ENCODE assay signal across 22 mouse cellular contexts in the genomic region with DNA sequence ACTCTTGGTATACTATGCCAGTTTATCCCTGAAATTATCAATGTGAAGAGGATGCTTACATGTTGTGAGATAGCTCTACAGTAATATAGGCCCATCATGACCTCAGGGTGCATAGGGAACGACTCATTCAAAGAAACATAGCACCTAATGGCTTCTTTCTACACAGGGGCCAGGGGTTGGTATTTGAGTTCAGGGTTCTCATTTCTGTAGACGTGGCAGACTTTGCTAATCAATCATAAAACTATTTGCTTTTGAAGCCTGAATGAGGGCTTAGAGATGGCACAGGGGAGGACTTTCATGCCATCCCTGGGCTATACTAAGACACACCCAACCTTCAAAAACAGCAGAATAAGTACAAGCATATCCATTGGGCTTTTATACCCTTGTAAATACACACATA. TPM values are rescaled to one million over a fixed set of nuclear protein-coding genes. Genes with fewer than 3 reads are reported as not detected.
DNase-seq lines count a peak whose midpoint lies in the region; ATAC-seq and TF ChIP-seq lines count a peak whose summit lies in the region.
"Had no signal": no experiment of that assay in that cellular context is flagged by ENCODE, and none has a peak within 500 bp of the region (broad histone marks: within the 10 kb centered on the region; RNA-seq: fewer than 3 reads in every experiment).

No protein-coding gene starts in this region.

- H3K36me3 ChIP-seq in intestine, postnatal 0 days (ENCODE audit: control insufficient read depth, insufficient read depth), result no peaks in the 10 kb centered on the region
- H3K36me3 ChIP-seq in intestine, embryonic 16.5 days (ENCODE audit: control insufficient read depth, insufficient read depth, low read length), result no peaks in the 10 kb centered on the region
- no peaks in the 10 kb centered on the region for H3K36me3 ChIP-seq in liver, adult 2 months (ENCODE audit: control insufficient read depth, insufficient read depth, low read length)
- no peaks in the 10 kb centered on the region for H3K36me3 ChIP-seq in liver, embryonic 12.5 days
- no peaks in the 10 kb centered on the region for H3K36me3 ChIP-seq in liver, postnatal 0 days (replicated peaks; ENCODE audit: insufficient read depth, low read length)
- H3K36me3 ChIP-seq in liver, embryonic 11.5 days (ENCODE audit: control insufficient read depth, insufficient read depth, low read length), result no peaks in the 10 kb centered on the region
- H3K36me3 ChIP-seq: G1E had no signal

- peaks cover 12% of the 10 kb centered on the region for H3K79me2 ChIP-seq in liver, adult 2 months (ENCODE audit: control insufficient read depth, insufficient read depth, low read length)

- no peaks in the 10 kb centered on the region for H3K27me3 ChIP-seq in intestine, postnatal 0 days (replicated peaks; ENCODE audit: control insufficient read depth, insufficient read depth, low read length)
- no peaks in the 10 kb centered on the region for H3K27me3 ChIP-seq in intestine, embryonic 16.5 days (replicated peaks; ENCODE audit: control insufficient read depth, insufficient read depth, low read length)
- H3K27me3 ChIP-seq in liver, adult 2 months (ENCODE audit: control insufficient read depth, insufficient read depth, low read length), result no peaks in the 10 kb centered on the region
- no peaks in the 10 kb centered on the region for H3K27me3 ChIP-seq in liver, embryonic 12.5 days (replicated peaks)
- H3K27me3 ChIP-seq in liver, postnatal 0 days (ENCODE audit: insufficient read depth, low read length), result no peaks in the 10 kb centered on the region
- H3K27me3 ChIP-seq in liver, embryonic 11.5 days (replicated peaks; ENCODE audit: control insufficient read depth, insufficient read depth, low read length), result no peaks in the 10 kb centered on the region
- H3K27me3 ChIP-seq: CH12.LX, Patski had no signal

- no peaks in the 10 kb centered on the region for H3K4me1 ChIP-seq in intestine, postnatal 0 days (replicated peaks; ENCODE audit: control insufficient read depth, insufficient read depth, low read length)
- H3K4me1 ChIP-seq in intestine, embryonic 16.5 days (ENCODE audit: control insufficient read depth, insufficient read depth, low read length), result peaks cover 4% of the 10 kb centered on the region; the same call in 1 of the 2 replicates
- H3K4me1 ChIP-seq in liver, adult 2 months (ENCODE audit: control insufficient read depth, insufficient read depth, low read length), result peaks cover 48% of the 10 kb centered on the region
- H3K4me1 ChIP-seq in liver, embryonic 12.5 days, result peaks cover 6% of the 10 kb centered on the region
- H3K4me1 ChIP-seq in liver, postnatal 0 days (ENCODE audit: insufficient read depth), result peaks cover 8% of the 10 kb centered on the region
- H3K4me1 ChIP-seq in liver, embryonic 11.5 days (replicated peaks; ENCODE audit: control insufficient read depth, insufficient read depth, low read length), result peaks cover 3% of the 10 kb centered on the region; the same call in 1 of the 2 replicates

- H3K27ac ChIP-seq in intestine, postnatal 0 days (ENCODE audit: low read depth, low read length), result no peak overlapping the region
- no peak overlapping the region for H3K27ac ChIP-seq in intestine, embryonic 16.5 days (ENCODE audit: low read length)
- peak overlapping the region; percentile 54 for H3K27ac ChIP-seq in liver, adult 2 months (replicated peaks; ENCODE audit: insufficient read depth, low read depth, low read length)
- no peak overlapping the region for H3K27ac ChIP-seq in liver, embryonic 12.5 days
- H3K27ac ChIP-seq in liver, postnatal 0 days (ENCODE audit: low read depth), result no peak overlapping the region
- no peak overlapping the region for H3K27ac ChIP-seq in liver, embryonic 11.5 days (ENCODE audit: low read depth, low read length)

- TF ChIP-seq EP300 in liver, postnatal 0 days (IDR thresholded peaks at IDR 0.05; ENCODE audit: low read depth), result no peak

- no peak overlapping the region for H3K4me2 ChIP-seq in intestine, postnatal 0 days (replicated peaks; ENCODE audit: low read depth)
- no peak overlapping the region for H3K4me2 ChIP-seq in intestine, embryonic 16.5 days (ENCODE audit: low read depth, low read length)
- no peak overlapping the region for H3K4me2 ChIP-seq in liver, embryonic 12.5 days
- no peak overlapping the region for H3K4me2 ChIP-seq in liver, postnatal 0 days (ENCODE audit: low read depth, low read length)
- no peak overlapping the region for H3K4me2 ChIP-seq in liver, embryonic 11.5 days

- peak; percentile 72 for DNase-seq in liver, adult 2 months (ENCODE audit: extremely low read depth, low read depth, low spot score)
- no peak for DNase-seq in liver, postnatal 0 days
- DNase-seq in liver, embryonic 11.5 days (ENCODE audit: low spot score), result no peak
- DNase-seq: adrenal gland, adult 2 months; adrenal gland, adult 8-10 months; adrenal gland, postnatal 10 days; adrenal gland, postnatal 14 days; adrenal gland, postnatal 25 days; adrenal gland, postnatal 36 days; B cell, adult 2 months; cerebellum, adult 11 months; cerebellum, adult 11-12 months; cerebellum, adult 18-20 months had no signal

- no peak overlapping the region for H3K9ac ChIP-seq in intestine, postnatal 0 days (ENCODE audit: low read depth, low read length)
- H3K9ac ChIP-seq in intestine, embryonic 16.5 days (ENCODE audit: low read depth, low read length), result no peak overlapping the region
- H3K9ac ChIP-seq in liver, adult 2 months (ENCODE audit: low read depth, low read length), result no peak overlapping the region
- no peak overlapping the region for H3K9ac ChIP-seq in liver, embryonic 12.5 days
- no peak overlapping the region for H3K9ac ChIP-seq in liver, postnatal 0 days (replicated peaks)
- H3K9ac ChIP-seq in liver, embryonic 11.5 days (ENCODE audit: low read depth, low read length), result no peak overlapping the region

- 38% methylated on average over 2 of the region's 2 CpGs for WGBS in intestine, postnatal 0 days
- 50% methylated on average over 2 of the region's 2 CpGs for WGBS in intestine, embryonic 16.5 days
- WGBS in liver, adult 2 months, result 25% methylated on average over 2 of the region's 2 CpGs
- WGBS in liver, embryonic 12.5 days (ENCODE audit: insufficient replicate concordance), result 44% methylated on average over 2 of the region's 2 CpGs
- WGBS in liver, postnatal 0 days (ENCODE audit: insufficient replicate concordance), result 39% methylated on average over 2 of the region's 2 CpGs
- 62% methylated on average over 2 of the region's 2 CpGs for WGBS in liver, embryonic 11.5 days

- H3K4me3 ChIP-seq in intestine, postnatal 0 days (ENCODE audit: low read depth, low read length), result no peak overlapping the region
- no peak overlapping the region for H3K4me3 ChIP-seq in intestine, embryonic 16.5 days (ENCODE audit: low read length)
- H3K4me3 ChIP-seq in liver, adult 2 months (ENCODE audit: insufficient read depth, low read depth, low read length), result no peak overlapping the region
- no peak overlapping the region for H3K4me3 ChIP-seq in liver, embryonic 12.5 days
- no peak overlapping the region for H3K4me3 ChIP-seq in liver, postnatal 0 days (ENCODE audit: low read depth, low read length)
- no peak overlapping the region for H3K4me3 ChIP-seq in liver, embryonic 11.5 days (ENCODE audit: low read depth, low read length)

- no peak for TF ChIP-seq CTCF in intestine, postnatal 0 days (IDR thresholded peaks at IDR 0.05; ENCODE audit: low read depth)
- no peak for TF ChIP-seq CTCF in liver, adult 2 months (IDR thresholded peaks at IDR 0.05; ENCODE audit: low read depth, low read length)
- no peak for TF ChIP-seq CTCF in liver, postnatal 0 days (IDR thresholded peaks at IDR 0.05; ENCODE audit: low read depth)

- H3K9me3 ChIP-seq in intestine, postnatal 0 days (ENCODE audit: control insufficient read depth), result no peaks in the 10 kb centered on the region
- H3K9me3 ChIP-seq in intestine, embryonic 16.5 days (ENCODE audit: control insufficient read depth, low read length), result no peaks in the 10 kb centered on the region
- H3K9me3 ChIP-seq in liver, embryonic 12.5 days (replicated peaks), result no peaks in the 10 kb centered on the region
- no peaks in the 10 kb centered on the region for H3K9me3 ChIP-seq in liver, postnatal 0 days (ENCODE audit: low read length)
- H3K9me3 ChIP-seq in liver, embryonic 11.5 days (ENCODE audit: control insufficient read depth, low read length), result no peaks in the 10 kb centered on the region

- peak; percentile 2; the same call in 1 of the 2 replicates for ATAC-seq in intestine, postnatal 0 days
- no peak for ATAC-seq in intestine, embryonic 16.5 days
- ATAC-seq in liver, embryonic 12.5 days, result no peak
- peak; percentile 51 for ATAC-seq in liver, postnatal 0 days
- ATAC-seq in liver, embryonic 11.5 days (replicated peaks; ENCODE audit: low FRiP score), result no peak
- ATAC-seq: activated CD4-positive, CD25-positive, alpha-beta regulatory T cell, adult 4 months; CD4-positive, CD25-positive, alpha-beta regulatory T cell, adult 4 months; Patski had no signal

- TF ChIP-seq POLR2A in liver, adult 2 months (IDR thresholded peaks at IDR 0.05; ENCODE audit: extremely low read depth, insufficient read depth, low read length), result no peak

RNA-seq across cellular contexts. Expression of gene Ptprg, which starts 16.4 kb away (rescaled TPM):
- 3.7 and 6.9 TPM in 2 replicates for polyA plus RNA-seq in intestine, postnatal 0 days (2015; fragmentation: Nextera tagmentation; extraction: Ambion mirVana)
- 14.3 and 14.7 TPM in 2 replicates for polyA plus RNA-seq in intestine, embryonic 16.5 days (2015; fragmentation: Nextera tagmentation; extraction: Ambion mirVana)
- total RNA-seq in liver, adult 2 months (2014; rRNA removed), result 19.9 and 21.4 TPM in 2 replicates
- polyA plus RNA-seq in liver, adult 2 months (2012; rRNA removed), result 12.4 and 17.4 TPM in 2 replicates
- polyA plus RNA-seq in liver, embryonic 12.5 days (2016; fragmentation: Nextera tagmentation; extraction: Ambion mirVana), result 3.9 and 4.8 TPM in 2 replicates
- 1.7 and 2.7 TPM in 2 replicates for polyA plus RNA-seq in liver, postnatal 0 days (2015; fragmentation: Nextera tagmentation; extraction: Ambion mirVana)
- polyA plus RNA-seq in liver, embryonic 11.5 days (2014; fragmentation: Nextera tagmentation; extraction: Ambion mirVana), result 8.6 and 10.0 TPM in 2 replicates
- total RNA-seq: MEL had no signal
- polyA plus RNA-seq: activated CD4-positive, CD25-positive, alpha-beta regulatory T cell, adult 4 months; CD4-positive, CD25-positive, alpha-beta regulatory T cell, adult 4 months; G1E had no signal

Comparison
In these comparisons a context has a peak if more than half of its experiments do, and no peak if none do; other contexts are left out.
1. ATAC-seq: peak in intestine, postnatal 0 days (single experiment) and liver, postnatal 0 days (single experiment); none in intestine, embryonic 16.5 days (single experiment), liver, embryonic 12.5 days (single experiment) and liver, embryonic 11.5 days (single experiment).